Mouse (Mus musculus): ENCODE measurements around the gene March9.

The March9 gene

DNA sequence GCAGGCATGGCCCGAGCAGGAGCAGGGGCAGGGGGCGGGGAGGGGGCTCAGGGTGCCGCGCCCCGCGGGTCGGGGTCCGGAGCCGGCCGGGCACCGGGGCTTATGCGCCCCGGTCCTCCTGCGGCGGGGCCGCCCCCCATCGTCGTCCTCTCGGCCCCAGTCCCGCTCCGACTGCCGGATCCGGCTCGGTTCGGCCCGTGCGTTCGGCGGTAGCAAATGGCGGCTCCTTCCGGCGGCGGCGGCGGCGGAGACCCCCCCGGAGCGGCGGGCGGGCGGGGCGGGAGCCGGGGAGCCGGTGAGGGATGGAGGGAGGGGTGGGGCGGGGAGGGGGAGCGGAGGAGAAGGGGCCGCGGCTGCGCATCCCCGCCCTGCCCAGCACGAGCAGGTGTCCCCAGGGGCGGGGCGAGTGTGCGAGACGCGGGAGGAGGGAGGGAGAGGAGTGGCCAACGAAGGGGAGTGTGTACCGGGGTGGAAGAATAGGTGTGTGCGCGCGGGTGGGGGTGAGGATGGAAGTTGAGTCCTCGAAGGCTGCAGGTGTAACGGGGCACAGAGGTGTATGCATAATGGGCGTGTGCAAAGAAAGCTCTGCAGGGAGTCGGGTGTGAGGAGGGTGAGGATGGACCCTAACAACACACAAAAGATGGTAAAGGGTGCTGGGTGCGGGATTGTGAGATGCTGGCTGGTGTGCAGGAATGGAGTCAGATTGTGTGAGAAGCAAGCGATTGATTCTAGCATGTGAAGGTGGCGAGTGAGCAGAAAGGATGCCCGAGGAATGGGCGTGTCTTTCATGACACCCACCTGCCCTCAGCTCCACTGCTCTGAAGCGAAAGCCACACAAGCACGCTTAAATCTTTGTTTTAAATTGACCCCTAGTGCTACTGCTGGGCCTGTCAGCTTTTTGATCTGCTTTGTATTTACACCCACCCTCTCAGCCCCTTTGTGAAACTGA lies at the start of gene March9:
TSS of gene March9 (minus strand) at position 217 of the 949 bp plus-strand sequence.
- DNase-seq: peak; percentile 85

DNA sequence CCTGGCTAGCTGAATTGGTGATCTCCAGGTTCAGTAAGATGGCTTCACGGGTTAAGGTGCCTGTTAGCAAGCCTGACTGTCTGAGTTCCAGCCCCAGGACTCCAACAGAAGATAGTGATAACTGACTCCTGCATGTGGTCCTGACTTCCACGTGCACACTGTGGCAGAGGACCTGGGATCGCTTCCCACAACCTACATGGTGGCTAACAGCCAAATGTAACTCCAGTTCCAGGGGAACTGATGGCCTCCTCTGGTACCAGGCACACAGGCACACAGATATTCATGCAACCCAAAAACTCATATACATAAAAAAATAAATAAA lies 48.2 kb upstream of the March9 start:
- DNase-seq: no peak

DNA sequence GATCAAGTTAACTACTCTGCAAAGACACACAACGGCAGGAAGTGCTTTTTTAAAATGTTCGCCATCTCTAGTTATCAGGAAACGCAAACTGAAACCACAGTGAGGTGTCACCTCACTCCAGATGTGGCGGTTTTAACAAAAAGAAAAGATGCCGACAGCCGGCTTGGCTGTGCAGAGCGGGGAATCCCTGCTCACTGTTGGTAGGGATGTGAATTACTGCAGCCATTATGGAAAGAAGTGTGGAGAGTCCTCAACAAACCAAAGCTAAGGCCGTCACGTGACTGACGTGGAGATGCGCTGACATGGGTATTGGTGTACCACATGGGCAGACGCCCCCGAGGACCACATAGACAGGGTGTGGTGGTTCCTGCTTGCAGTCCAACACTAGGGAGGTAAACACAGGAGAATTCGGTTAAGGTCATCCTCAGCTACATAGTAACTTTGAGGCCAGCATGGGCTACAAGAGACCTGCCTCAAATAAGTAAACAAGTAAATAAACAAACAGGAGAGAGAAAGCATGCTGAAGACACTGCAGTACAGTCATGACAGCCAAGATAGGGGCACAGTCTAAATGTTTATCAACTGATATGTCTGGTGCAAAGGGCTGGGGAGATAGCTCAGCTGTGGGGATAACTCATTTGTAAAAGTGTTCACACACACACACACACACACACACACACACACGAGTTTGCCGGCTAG lies 47.7 kb upstream of the March9 start:
- no peak for DNase-seq

DNA sequence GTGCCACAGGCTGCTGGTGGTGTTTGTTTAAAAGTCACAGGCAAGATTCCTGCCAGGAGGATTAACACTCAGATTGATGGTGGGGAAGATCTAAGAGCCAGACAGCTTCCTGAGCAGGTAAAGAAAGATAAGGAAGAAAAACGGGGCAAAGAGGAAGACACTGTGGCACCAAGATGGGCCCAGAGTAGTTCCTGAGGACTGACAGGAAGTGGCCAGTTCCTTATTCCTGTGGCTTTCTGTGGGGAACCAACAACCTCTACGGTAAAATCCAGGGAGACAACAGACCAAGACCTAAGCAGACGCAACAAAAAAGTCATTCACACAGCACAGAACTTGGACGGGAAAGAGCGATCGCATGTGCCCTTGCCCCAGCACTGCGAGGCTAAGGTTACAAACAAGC lies 43.6 kb upstream of the March9 start:
- DNase-seq: no peak

DNA sequence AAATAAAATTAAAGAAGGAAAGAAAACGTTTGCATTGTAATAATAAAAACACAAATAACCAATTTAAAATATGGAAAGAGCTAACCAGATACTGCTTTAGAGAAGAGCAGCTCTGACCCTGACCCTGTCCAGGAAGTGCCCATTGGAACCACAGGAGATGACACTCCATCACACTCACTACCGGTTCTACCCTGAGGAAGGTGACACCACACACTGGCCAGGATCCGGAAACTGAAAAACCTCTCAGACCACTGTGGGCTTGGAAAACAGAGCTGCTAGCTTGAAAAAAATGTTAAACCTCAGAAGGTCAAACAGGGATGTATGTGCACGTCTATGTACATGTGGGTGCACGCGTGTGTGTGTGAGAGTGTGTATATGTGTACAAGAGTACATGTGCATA lies 41.2 kb upstream of the March9 start:
- DNase-seq: no peak

DNA sequence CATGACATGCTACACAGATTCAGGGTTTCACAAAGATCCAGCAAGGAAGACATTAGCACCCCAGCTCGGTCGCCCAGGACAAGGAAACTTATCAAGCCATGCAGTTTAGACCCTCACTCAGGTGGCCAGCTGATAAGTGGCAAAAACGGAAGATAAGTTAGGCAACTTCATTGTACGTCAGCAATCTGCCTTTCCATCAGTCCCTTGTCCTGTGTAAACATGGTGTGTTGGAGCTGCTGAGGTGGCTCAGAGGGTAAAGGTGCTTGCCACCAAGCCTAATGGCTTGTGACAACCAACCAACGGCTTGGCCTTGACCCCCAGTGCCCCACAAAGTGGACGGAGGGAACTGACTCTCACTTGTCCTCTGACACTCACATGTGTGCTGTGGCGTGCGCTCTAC lies 40.4 kb upstream of the March9 start:
- DNase-seq: no peak

DNA sequence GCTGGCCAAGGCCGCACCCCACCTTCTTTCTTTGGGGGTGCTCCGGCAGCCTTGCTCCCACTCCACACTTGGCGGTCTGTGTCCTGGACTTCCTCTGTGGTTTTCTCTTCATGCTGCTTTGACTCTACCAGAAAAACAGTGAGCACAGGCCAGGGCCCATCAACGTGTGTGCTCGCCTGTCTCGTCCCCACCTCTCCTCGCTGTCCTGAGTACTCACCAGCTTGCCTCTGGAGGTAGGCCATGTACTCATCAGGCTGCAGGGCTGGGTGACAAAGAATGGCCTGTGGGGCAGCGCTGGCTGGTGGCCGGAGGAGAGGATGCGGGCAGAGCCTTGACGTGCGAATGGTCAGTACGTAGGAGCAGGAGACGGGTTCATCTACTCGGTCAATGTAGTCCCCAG lies 39.9 kb upstream of the March9 start:
- no peak for DNase-seq

DNA sequence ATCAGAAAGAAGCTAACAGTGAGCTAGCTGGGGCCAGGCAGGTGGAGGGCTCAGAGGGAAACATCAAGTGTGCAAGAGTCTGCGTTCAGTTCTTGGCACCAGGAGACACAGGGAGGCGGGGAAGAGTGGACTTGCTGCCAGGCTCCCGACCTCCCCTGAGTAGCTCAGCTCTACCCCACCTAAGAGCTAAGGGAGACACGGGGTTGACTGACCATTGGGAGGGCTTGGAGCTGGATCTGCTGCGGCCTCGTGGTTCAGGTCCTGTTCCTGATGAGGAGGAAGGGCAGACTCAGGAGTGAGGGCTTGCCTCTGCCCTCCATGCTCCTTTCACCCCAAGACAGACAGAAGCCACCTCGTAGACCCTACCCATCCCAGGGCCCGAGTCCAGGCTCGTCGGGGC lies 39.2 kb upstream of the March9 start:
- no peak for DNase-seq

DNA sequence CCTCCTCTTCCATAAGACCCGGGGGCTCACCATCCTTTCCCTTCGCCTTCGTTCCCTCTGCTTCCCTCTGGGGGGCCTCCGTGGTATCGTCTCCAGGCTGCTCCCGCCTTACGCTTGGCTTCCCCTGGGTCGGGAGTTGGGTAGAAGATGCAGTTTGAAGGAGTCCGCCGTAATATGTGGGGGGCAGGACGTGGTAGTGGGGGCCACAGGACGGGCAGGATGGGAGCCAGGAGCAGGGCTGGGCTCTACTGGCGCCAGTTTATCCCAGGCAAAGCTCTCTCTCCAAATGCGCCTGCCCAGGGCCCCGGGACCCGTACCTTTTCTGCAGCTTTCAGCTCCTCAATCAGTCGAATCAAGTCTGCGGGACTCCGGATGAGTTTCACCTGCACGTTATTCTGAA lies 38.5 kb upstream of the March9 start:
- no peak for DNase-seq

DNA sequence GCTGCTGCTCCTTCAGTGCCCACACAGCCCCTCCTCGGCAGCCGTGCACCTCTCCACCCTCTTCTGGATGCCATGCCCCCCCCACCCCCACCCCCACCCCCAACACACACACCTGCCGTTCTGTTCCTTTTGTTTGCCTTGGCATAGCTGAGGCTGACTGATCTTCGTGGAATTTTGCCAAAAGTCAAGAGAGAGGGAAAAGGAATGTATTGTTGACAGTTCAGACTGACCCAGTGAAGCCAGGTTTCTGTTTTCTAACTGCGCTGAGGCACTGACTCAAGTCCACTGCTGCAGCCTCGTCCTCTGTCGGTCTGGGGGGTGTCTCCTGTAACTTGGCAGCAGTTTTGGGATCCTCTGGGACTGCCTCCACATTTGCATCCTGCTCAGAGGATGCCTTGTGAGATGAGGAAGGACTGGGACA lies 34.4 kb upstream of the March9 start:
- no peak for DNase-seq

DNA sequence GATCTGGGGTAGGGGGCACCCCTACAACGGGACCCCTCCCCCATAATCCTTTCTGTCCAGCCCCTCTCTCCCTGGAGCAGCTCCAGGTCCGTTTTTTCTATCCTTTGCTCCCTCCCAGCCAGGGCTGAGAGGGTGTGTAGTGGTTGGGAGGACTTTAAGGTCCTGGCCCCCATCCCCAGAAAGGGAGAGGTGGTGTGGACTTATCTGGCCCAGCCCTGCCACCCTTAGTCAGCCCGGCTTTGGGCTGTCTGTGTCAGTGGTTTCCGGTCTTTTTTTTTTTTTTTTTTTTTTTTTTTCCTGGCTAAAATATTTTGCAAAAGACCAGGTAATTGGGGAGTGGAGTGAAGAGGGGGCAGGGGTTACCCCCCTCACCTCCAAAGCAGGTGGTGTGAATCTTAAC lies 32.8 kb upstream of the March9 start:
- no peak for DNase-seq

DNA sequence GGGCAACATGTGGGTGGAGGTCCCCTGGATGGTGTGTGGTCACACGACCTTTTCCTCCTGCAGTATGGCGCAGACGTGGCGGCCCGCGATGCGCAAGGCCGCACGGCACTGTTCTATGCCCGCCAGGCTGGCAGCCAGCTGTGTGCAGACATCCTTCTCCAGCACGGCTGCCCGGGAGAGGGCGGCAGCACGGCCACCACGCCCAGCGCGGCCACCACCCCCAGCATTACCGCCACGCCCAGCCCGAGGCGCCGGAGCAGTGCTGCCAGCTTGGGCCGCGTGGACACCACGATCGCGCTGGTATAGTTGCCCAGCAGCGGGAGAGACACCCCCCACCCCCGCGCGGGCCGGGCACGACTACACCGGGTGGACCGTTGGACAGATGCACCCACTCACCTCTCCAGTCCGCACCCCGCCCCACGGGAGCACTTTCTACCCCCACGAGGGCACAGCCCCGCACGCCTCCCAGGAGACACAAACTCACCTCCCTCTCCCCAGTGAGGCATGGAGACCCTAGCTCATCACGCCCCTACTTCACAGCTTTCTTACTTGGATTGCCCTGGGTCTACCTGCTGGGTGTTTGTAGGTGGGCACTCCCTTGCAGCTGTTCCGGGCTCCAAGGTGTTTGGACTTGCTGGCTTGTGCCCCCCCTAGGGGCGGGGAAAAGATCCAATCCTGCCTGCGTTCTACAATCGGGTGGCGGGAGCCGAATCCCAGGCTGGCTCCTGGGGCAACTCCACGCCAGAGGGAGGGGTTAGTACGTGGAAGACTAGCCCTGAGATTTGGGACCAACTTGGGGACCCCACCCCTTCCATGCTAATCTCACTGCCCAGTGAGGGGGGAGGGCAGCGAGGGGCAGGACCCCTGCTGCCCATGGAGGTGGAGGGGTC lies 31.8 kb upstream of the March9 start:
- peak; percentile 38 for DNase-seq

DNA sequence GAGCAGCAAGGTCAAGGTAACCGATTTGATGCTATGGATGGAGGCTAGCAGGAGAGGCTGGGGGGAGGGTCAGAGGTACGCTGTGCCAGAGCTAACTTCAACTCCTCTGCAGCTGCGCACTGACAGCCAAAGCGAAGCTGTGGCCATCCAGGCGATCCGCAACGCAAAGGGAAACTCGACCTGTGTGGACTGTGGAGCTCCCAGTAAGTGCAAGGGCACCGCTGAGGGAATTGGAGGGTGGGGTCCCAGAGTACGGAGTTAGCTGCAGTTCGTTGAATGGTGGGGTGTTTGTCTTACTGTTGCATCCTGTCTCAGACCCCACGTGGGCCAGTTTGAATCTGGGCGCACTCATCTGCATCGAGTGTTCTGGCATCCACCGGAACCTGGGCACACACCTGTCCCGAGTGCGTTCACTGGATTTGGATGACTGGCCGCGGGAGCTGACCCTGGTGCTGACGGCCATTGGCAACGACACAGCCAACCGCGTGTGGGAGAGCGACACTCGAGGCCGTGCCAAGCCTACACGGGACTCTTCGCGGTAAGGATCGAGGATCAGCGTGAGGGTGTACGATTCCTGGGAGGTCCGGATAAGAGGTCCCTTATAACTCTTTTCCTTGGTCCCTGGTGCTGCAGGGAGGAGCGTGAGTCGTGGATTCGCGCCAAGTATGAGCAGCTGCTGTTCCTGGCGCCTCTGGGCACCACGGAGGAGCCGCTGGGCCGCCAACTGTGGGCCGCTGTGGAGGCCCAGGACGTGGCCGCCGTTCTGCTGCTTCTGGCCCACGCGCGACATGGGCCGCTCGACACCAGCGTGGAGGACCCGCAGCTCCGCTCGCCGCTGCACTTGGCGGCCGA lies 30.8 kb upstream of the March9 start:
- peak; percentile 80 for DNase-seq

DNA sequence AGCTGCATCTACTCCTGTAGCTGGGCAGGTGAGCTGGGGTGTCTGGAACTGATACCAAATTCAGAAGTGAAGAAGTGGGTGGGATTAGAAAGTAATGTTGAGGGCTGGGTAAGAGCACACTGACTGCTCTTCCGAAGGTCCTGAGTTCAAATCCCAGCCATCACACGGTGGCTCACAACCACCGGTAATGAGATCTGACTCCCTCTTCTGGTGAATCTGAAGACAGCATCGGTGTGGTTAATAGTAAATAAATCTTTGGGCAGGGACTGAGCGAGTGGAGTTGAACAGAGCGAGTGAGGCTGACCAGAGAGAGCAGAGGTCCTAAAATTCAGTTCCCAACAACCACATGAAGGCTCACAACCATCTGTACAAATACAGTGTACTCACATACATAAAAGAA lies 25.6 kb upstream of the March9 start:
- no peak for DNase-seq

DNA sequence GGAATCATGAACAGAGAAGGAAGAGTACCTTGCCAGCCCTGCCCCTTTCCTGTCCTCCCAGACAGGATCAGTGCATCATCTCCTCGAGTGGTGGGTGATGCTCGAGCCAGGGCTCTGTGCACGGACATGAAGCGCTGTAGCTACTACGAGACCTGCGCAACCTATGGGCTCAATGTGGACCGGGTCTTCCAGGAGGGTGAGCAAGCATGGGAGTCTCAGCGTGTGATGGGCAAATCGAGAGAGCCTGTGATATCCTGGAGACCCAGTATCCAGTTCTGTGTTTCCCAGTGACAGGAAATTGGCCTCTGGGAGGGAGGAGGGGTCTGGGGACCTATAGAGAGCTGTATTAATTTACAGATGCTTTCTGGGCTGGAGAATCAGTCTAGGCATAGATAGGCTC lies 25.1 kb upstream of the March9 start:
- no peak for DNase-seq

DNA sequence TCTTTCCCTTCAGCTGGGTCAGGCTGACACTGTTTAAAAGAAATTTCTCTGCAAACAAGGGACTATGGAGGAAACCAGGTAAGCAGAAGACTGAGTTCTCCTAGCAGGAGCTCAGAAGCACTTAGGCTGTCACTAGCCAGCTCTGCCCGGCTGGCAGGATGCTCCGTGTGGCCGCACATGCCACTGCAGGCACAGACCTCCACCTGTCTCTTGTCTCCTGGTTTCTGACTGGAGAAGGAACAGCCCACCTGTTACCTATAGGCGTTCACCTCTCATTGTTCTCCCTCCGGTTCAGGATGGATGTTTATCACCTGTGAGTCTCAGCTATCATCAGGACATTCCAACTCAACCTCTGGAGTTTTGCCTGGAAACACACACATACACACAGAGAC lies 23.9 kb upstream of the March9 start:
- no peak for DNase-seq

DNA sequence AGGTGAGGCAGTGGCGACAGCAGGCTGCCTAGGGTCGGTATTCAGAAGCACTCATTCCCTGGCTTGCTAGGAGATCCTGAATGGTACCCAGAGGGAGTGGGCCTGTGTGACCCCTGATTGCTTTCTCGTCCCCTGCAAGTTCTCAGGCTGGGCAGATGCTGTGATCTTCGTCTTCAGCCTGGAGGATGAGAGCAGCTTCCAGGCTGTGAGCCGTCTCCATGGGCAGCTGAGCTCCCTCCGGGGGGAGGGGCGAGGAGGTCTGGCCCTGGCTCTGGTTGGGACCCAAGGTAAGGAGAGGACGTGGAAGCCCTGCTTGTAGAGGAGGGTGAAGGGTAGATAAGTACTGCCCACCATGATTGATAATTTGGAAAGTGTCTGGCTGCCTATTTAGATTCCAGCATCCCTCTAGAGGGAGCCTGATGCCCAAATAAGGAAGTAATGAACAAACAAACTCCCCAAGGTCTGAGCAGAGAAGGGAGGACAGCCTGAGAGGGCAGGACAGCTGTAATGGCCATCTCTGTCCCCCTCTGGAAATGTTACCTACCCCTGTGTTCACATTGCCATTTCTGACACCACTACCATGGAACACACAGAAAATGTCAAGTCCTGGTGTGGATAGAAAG lies 23.4 kb upstream of the March9 start:
- DNase-seq: no peak

DNA sequence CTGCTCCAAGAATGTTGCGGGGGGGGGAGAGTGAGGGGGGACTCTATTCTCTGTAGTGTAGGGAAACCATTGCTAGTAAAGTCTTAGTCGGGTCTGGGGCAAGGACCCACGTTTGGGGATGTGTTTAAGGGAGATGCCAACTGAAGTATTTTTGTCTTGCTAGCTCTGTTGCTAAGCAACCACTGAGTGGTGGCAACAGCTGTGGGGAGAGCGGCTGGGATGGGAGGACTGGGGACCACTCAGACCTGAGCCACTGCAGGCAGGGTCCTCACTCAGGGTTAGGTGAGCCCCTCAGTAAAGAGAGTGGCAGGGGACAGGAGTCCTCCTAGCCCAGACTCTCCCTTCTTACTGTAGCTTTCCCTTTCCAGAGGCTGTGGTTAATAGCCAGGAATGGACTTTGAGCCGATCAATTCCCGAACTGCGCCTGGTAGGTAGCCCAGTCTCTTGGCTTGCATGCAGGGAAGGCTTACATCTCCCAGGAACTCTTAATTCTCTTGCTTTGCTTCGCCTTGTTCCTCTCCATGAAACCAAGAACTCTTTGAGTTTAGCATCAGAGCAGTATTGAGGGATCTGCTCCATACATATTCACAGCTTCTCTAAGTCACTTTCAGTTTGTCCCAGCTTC lies 22.1 kb upstream of the March9 start:
- no peak for DNase-seq

DNA sequence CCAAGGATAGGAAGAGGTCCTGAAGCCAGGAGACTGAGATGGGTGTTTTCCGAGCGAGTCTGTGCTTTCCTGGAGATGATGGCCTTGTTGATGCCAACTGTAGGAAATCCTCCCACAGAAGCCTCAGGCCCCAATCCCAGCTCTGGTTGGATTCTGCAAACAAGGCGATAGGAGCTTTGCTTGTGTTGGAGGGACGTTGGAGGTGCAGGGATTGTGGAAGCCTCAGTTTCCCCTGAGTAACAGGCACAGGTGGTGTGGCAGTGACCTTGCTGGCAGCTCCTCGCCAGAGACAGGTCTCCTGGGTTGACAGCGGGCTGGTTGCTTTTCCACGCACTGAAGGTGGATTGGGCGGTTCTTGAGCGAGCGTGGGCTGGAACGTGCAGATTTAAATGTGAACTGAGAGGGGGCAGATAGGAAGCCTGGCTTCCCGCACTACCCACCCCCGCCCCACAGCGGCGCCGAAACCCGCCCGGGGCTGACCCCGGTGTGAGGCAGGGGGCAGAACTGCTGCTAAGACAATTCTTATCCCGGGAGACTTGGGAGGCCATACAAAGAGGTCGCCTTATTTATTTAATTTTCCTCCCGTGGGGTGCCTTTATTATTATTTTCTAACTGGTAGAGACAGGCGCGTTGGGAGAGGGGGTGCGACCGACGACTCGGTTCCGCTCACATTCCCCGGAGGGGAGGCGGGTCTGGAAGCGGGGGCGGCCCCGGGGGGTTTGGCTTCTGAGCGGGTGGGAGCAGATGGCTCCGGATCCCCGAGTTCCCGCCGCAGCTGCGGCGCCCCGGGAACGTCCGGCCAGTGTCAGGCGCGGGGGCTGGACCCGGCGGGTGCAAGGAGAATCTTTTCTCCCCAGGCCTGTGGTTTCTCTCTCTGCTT lies 21.2 kb upstream of the March9 start:
- DNase-seq: peak; percentile 68

DNA sequence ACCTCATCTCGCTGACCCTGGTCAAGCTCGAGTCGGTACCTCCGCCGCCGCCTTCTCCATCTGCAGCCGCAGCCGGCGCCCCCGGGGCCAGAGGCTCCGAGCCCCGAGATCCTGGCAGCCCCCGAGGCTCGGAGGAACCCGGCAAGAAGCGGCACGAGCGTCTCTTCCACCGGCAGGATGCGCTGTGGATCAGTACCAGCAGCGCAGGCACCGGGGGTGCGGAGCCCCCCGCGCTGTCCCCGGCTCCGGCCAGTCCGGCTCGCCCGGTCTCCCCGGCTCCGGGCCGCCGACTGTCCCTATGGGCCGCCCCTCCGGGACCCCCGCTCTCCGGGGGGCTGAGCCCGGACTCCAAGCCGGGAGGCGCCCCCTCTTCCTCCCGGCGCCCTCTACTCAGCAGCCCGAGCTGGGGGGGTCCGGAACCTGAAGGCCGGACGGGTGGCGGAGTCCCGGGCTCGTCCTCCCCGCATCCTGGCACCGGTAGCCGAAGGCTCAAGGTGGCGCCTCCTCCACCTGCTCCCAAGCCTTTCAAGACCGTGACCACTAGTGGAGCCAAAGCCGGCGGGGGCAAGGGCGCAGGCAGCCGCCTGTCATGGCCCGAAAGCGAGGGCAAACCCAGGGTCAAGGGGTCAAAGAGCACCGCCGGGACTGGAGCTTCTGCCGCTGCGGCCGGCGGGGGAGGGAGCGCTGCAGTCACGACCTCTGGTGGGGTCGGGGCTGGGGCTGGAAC lies 19.8 kb upstream of the March9 start:
- peak; percentile 67 for DNase-seq

Measured in kidney, postnatal 10 days (tissue).